Mouse (Mus musculus): Measurements from ENCODE around the gene Ccdc173.

DNA sequence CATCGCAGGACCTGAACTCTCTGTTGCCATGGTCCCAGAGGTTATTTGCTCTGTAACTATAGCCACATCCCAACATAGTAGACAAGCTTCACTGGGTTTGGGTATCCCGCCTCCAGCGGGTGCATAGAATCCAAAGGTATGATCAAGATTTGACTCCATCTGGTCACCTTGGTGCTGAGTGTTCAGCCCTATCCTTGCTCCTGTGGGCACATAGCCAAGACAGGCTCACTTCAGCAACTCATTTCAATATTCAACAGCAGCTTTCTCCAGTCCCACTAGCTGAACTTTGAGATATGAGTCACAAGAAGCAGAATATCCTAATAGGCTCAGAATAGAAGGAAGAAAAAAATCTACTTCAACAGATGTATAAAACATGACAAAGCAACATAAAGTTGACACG, 26.0 kb downstream of the Ccdc173 start:
- TF ChIP-seq CTCF (IDR thresholded peaks at IDR 0.05; ENCODE audit: low read depth): no peak
- TF ChIP-seq EP300 (IDR thresholded peaks at IDR 0.05; ENCODE audit: low read depth): no peak

Data from liver, postnatal 0 days (tissue).